Mouse (Mus musculus): ENCODE data around the gene Dgkh. TPM values are rescaled to one million over a fixed set of nuclear protein-coding genes. Genes with fewer than 3 reads are reported as not detected.
"Not testable (repeated sequence)": the region's sequence is repeated elsewhere in the genome, so short reads cannot be mapped to it uniquely, and the experiment has no call there.

Gene Dgkh
- 10 to 100 TPM; 61.0 to 64.8 TPM for total RNA-seq (2021)

GRCm38 (mm10) chr14:78732617-78733312 is at the start of gene Dgkh:
Gene Dgkh (minus strand): TSS chr14:78732776.
- intact Hi-C loops (cut with DNase I): loop anchor here (5.0 kb wide), 2 partner anchors 115 to 375 kb away; partner anchors contain the start of gene Vwa8
- DNase-seq: peak; percentile 83

DNA sequence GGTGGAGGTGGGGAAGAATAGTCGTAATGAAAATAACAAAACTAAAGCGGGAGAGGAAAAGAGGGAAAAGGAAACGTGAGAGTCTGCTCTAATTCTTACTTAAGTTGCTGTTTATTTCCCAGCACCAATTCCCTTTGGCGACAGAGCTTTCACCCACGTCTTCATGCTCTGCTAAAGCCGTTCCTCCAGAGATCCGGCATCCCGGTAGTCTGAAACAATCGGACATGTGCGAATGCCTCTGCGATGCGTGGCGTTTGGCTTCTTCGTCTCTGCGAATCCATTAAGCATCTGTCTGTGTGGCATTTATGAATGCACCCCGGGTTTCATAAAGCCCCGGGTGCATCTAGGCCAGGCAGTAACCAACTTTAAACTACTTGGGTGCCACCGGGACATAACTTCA is 44.6 kb upstream of the Dgkh start:
- no peak for DNase-seq
- intact Hi-C loops (cut with DNase I): no loop called here

DNA sequence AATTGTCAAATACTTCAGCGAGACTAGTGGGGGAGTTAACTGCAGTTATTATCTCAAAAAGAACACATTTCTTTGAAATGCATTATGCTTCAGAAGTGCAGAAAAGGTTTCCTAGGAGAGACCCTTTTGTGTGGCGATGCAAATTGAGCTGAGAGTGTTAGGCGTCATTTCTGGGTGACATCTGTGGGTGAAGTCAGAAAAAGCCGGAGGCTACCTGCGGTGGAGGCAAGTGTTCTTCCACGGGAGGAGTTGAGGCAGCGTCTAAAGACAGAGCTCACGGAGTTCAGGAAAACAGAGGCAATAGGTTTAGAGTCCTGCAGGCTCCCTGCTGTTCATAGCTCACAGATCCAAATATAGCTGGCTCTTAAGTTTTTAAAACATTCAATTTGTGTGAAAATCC is 44.1 kb upstream of the Dgkh start:
- no peak for DNase-seq
- intact Hi-C loops (cut with DNase I): no loop called here

DNA sequence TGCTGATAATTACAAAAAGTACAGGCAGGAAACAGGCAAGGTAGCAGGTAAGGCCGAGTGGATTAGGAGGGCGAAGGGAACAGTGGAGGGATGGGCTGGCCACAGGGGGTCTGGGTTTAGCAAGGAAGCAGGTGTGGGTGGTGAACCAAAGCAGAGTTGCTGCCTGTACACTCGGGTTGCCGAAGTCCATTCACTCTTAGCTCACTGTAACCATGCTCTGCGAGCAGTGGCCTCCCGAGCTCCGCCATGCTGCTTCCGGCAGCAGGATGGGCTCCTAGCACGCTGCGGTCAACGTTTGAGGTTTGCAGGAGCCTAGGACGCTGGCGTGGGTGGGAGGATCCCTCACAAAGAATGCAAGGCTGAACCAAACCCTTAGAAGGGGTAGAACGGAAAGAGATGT is 43.1 kb upstream of the Dgkh start:
- intact Hi-C loops (cut with DNase I): no loop called here
- no peak for DNase-seq

- DNase-seq: no peak
- intact Hi-C loops (cut with DNase I): no loop called here
Measured at GRCm38 (mm10) chr14:78775226-78775625, 42.6 kb upstream of the Dgkh start.

DNA sequence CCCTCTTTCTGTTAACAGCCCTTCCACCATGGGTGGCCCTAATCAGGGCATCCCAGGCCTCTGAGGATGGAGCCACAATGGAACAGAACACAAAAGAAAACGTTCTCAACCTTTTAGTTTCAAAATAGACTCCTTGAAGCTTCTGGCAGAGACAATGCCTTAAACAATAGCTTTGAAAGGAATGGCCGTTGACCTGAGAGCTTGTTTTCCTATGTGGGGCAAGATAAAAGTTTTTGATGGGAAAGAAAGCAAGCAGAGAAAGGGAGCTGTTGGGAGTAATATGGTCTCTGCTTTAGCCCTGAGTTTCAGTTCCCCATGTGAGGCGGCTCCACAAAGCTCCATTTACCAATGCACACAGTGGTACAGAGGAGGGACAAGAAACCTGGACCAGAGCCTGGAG is 37.9 kb upstream of the Dgkh start:
- intact Hi-C loops (cut with DNase I): no loop called here
- no peak for DNase-seq

DNA sequence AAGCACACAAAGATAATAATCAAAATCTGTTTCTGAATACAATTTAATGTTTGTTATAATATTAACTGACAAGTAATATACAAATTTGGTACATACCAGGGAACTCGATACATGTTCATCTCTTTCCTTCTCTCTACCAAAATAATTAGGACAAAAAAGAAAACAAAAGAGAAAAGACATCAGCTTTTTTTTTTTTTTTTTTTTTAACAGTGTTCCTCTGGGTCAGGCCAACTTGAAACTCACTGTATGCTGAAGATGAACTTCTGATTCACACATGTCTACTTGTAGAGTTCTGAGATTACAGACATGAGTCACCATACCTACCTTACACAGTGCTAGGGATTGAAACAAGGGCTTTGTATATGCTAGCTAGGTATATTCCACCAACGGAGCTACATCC is 28.5 kb upstream of the Dgkh start:
- intact Hi-C loops (cut with DNase I): no loop called here

GRCm38 (mm10) chr14:78759491-78759890 is 26.9 kb upstream of the Dgkh start:
- DNase-seq: no peak
- intact Hi-C loops (cut with DNase I): no loop called here

More for the DNA sequence above, 28.5 kb upstream of the Dgkh start:
- no peak for DNase-seq

DNA sequence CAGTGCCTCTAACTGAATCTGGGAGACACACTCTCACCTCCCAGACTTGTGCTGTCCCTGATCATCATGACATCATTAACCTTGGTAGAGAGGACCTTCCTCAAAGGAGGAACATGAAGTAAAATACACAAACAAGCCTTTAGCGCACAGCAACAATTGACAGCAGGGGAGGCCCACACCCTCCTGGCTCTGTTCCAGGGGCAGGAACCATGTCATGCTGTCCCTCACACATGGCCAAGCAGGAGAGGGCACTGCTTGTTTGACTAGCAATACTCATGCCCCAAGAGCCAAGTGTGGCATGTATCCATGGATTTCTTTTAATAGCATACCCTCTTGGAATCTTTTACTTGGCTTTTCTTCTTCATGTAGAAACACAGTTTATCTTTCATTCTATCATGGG is 22.7 kb upstream of the Dgkh start:
- intact Hi-C loops (cut with DNase I): no loop called here
- DNase-seq: peak; percentile 27

- DNase-seq: no peak
- intact Hi-C loops (cut with DNase I): no loop called here
Measured at GRCm38 (mm10) chr14:78748692-78749091, 16.1 kb upstream of the Dgkh start.

DNA sequence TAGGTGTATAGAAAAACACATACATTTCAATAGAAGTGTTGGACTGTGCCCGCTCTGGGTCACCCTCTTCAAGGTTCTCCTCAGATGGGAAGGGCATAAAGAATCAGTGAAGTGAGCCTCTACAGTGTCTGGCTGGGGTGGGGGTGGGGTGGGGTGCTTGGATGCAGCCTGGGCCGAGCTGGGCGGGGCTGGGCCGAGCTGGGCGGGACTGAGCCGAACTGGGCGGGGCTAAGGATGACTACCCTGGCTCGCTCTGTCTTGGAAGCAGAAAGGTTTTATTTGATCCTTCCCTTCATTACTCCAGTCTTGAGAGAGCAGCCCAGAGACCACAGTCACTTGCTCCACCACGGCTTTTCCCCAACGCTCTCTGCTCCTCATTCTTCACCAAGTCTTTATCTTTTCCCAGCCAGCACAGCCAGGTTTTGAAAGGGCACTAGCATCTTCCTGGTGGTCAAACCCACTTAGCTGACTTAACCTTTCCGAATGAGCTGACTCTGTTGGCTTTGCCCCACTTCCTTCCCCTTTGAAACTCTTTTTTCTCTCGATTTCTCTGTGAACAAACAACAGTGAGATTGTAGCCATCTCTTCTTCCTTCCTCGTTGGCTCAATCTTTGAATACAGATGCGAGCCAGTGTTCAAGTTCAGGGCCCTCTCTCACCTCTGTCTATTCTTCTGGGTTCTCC is 15.5 kb upstream of the Dgkh start:
- intact Hi-C loops (cut with DNase I): no loop called here
- DNase-seq: no peak

GRCm38 (mm10) chr14:78747454-78747853 is 14.9 kb upstream of the Dgkh start:
- DNase-seq: no peak
- intact Hi-C loops (cut with DNase I): no loop called here

DNA sequence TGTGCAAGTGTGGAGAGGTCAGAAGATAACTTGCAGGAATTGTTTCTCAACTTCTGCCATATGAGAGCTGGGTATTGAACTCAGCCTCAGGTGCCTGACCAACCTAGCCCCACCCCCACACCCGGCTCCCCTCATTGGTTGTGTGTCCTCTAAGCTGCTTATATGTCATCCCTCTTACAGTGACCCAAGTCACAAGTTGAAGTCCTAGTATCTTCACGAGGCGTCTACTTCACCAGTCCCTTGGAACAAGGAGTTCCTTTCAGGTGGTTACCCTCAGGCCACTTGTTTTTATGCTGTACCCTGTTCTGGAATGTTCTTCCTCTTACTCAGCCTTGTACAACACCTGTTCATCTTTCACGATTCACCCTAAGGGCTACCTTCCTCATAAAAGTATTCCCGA is 2.0 kb upstream of the Dgkh start:
- intact Hi-C loops (cut with DNase I): loop anchor here (5.0 kb wide), 2 partner anchors 113 to 373 kb away; partner anchors contain the start of gene Vwa8
- DNase-seq: no peak

DNA sequence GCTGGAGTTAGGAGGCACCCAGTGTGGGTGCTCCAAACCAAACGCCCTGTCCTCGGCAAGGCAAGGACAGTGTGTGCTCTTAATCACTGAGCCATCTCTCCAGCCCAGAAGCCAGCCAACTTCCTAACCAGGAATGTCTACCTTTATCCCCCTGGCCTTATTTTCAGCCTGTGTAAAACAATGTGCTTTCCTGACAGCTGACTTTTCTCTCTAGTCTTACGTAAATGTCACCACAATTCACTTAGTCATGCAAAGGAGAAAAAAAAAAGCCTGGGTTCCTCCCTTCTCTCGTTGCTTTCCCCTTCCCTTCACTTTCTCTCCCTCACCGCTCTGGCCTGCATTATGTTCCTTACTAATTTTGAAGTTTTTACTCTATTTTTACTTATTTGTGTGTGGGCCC is 1.6 kb upstream of the Dgkh start:
- DNase-seq: not testable (repeated sequence)
- intact Hi-C loops (cut with DNase I): loop anchor here (5.0 kb wide), 2 partner anchors 113 to 373 kb away; partner anchors contain the start of gene Vwa8

DNA sequence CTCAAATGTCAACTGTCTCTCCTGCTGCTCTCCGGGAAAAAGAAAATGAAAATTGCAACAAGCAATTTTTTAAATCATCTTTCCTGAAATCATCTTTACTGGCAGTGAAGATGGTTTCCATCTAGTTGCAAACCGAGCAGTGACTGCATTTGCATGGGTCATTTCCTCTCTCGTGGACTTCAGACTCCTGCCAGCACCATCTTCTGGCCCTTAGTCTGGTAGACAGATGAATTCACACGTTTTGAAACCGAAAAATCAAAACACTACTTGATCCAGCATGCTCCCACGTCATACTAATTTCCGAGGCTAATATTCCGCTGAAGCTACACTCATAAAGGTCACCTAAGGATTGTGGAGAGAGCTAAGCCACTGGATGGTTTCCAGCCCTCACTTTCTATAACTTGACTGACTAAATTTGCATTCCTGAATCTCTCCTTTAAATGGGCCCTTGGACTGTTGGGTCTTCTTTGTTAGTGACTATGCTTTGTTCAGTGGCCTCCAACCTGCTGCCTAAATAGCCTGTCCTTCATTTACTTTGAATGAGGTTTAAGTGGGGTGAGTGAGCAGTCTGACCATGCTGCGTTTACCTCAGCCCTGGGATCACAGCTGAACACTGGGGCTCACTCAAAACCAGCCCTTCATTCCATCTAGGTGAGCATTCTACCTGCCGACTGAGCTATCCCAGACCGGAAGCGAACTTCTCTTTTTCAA is 945 bp upstream of the Dgkh start:
- no peak for DNase-seq
- intact Hi-C loops (cut with DNase I): loop anchor here (5.0 kb wide), 2 partner anchors 114 to 374 kb away; partner anchors contain the start of gene Vwa8

- peak; percentile 37 for DNase-seq
- intact Hi-C loops (cut with DNase I): loop anchor here (5.0 kb wide), 2 partner anchors 115 to 375 kb away; partner anchors contain the start of gene Vwa8
Measured at GRCm38 (mm10) chr14:78731852-78732616, 542 bp downstream of the Dgkh start.

GRCm38 (mm10) chr14:78731240-78731639 is 1.3 kb downstream of the Dgkh start:
- peak; percentile 35 for DNase-seq
- intact Hi-C loops (cut with DNase I): loop anchor here (5.0 kb wide), 2 partner anchors 116 to 376 kb away; partner anchors contain the start of gene Vwa8

DNA sequence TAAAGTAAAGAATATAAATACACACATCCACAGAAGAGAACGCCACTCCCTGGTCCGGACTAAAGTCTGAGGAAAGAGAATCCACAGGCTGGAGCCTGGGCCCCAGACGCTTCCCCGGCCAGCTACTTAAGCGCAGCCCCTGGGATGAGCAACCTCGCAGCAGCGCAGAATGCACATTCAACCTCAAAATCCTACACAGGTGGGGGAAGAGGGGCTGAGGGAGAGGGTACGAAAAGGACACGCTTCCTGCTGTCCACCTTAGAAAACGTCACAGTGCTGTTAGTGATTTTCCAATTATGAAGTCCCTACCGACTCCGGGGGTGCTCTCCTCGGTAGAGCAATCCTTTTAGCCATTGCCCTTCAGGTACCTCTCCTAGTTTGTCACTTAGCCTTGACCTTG is 6.6 kb downstream of the Dgkh start:
- intact Hi-C loops (cut with DNase I): no loop called here
- no peak for DNase-seq

DNA sequence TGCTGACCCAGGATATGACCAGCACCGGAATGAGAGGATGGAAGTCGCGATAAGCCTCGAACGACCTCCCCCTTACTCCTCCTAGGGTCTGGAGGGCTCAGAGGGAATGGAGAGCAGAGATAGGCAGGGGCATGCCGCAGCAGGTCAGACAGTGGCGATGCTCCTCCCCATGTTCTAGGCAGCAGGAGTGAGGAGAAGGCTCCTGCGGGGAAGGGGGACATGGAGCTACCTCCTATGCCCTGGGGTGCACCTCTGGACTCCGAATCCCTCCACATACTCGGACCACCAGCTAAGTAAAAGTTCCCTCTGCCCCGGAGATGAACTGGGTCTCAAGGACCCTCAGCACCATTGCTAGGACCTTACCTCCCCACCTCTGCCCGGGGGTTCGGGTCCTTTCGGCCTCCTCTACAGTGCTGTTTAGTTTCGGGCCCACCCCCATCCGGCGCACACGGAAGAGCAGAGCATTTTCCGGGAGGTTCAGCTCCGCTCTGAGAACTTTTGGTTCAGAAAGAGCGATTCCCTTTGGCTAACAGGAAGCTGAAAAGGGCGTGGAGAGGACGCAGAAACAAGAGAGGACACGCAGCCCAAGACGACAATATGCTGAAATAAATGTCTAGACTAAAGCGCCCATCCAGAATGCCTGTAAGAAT is 7.1 kb downstream of the Dgkh start:
- intact Hi-C loops (cut with DNase I): no loop called here

More for the DNA sequence above, 7.1 kb downstream of the Dgkh start:
- DNase-seq: no peak
